Mouse (Mus musculus): ENCODE measurements around the gene Ccrl2. TPM values are rescaled to one million over a fixed set of nuclear protein-coding genes. Genes with fewer than 3 reads are reported as not detected.

The Ccrl2 gene
- polyA plus RNA-seq, 1 experiment from 2014 or later: 3.2 TPM

DNA sequence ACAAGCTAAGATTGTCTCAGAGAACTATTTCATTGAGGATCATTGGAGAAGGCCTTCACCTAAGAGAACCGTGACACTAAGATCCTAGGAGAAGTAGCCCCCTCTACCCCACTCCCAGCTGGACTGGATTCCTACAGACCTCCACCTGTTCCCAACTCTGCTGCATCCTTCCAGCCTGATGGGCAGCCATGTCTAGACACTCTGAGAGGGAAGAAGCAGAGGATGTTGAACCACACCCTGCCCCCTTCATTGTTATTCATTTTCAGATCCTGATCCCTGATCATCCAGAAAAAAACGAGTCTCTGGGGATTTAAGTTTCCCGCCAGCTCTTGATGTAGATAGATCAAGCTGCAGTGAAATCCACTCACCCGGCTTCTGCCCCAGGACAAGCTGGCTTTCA, 15.7 kb upstream of the Ccrl2 start:
- H3K27me3 ChIP-seq (ENCODE audit: control insufficient read depth, insufficient read depth, low read length): no peaks in the 10 kb centered on the region
- H3K4me2 ChIP-seq (ENCODE audit: low read depth, low read length): no peak overlapping the region
- no peaks in the 10 kb centered on the region for H3K36me3 ChIP-seq (ENCODE audit: control insufficient read depth, insufficient read depth, low read length)
- no peak overlapping the region for H3K27ac ChIP-seq (ENCODE audit: low read length)
- H3K4me3 ChIP-seq (replicated peaks; ENCODE audit: low read length): no peak overlapping the region
- H3K9me3 ChIP-seq (replicated peaks; ENCODE audit: control insufficient read depth, low read length): peaks cover 9% of the 10 kb centered on the region; the same call in 1 of the 2 replicates
- H3K4me1 ChIP-seq (ENCODE audit: control insufficient read depth, insufficient read depth, low read length): no peaks in the 10 kb centered on the region
- H3K9ac ChIP-seq (ENCODE audit: low read length): no peak overlapping the region
- ATAC-seq (ENCODE audit: insufficient read depth, low FRiP score): no peak
- WGBS: 77% methylated on average over 4 of the region's 4 CpGs

GRCm38 (mm10) chr9:111072175-111072574, 14.9 kb upstream of the Ccrl2 start:
- Histone ChIP-seq H3K36me3 (ENCODE audit: control insufficient read depth, insufficient read depth, low read length) (no peaks in the 10 kb centered on the region), H3K9me3 (replicated peaks; ENCODE audit: control insufficient read depth, low read length) (peaks cover 9% of the 10 kb centered on the region; the same call in 1 of the 2 replicates), H3K4me3 (replicated peaks; ENCODE audit: low read length) (no peak overlapping the region), H3K27ac (ENCODE audit: low read length) (no peak overlapping the region), H3K4me2 (ENCODE audit: low read depth, low read length) (no peak overlapping the region), H3K4me1 (ENCODE audit: control insufficient read depth, insufficient read depth, low read length) (no peaks in the 10 kb centered on the region), H3K27me3 (ENCODE audit: control insufficient read depth, insufficient read depth, low read length) (no peaks in the 10 kb centered on the region), H3K9ac (ENCODE audit: low read length) (no peak overlapping the region)
- 49% methylated on average over 7 of the region's 7 CpGs for WGBS
- ATAC-seq (ENCODE audit: insufficient read depth, low FRiP score): no peak

DNA sequence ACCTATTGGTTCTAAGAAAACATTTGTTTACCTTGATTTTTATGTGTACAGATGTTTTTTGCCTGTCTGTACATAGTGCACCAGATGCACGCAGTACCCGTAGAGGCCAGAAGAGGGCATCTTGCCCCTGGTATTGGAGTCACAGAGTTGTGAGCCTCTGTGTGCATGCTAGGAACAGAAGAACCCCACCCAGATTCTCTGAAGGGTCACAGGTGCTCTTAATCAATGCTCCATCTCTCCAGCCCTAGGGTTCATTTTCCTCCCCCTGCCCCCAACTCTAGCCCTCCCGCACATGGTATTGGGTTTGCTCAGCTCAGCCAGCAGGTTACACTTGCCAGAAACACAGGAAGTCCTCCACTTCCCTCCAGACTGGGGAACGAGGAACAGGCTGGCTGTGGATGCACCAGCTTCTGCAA, 13.2 kb upstream of the Ccrl2 start:
- Histone ChIP-seq H3K4me2 (ENCODE audit: low read depth, low read length) (no peak overlapping the region), H3K27ac (ENCODE audit: low read length) (no peak overlapping the region), H3K4me3 (replicated peaks; ENCODE audit: low read length) (no peak overlapping the region), H3K27me3 (ENCODE audit: control insufficient read depth, insufficient read depth, low read length) (no peaks in the 10 kb centered on the region), H3K36me3 (ENCODE audit: control insufficient read depth, insufficient read depth, low read length) (no peaks in the 10 kb centered on the region), H3K9ac (ENCODE audit: low read length) (no peak overlapping the region), H3K9me3 (replicated peaks; ENCODE audit: control insufficient read depth, low read length) (peaks cover 9% of the 10 kb centered on the region; the same call in 1 of the 2 replicates), H3K4me1 (ENCODE audit: control insufficient read depth, insufficient read depth, low read length) (no peaks in the 10 kb centered on the region)
- ATAC-seq (ENCODE audit: insufficient read depth, low FRiP score): no peak
- 27% methylated on average over 4 of the region's 4 CpGs for WGBS

DNA sequence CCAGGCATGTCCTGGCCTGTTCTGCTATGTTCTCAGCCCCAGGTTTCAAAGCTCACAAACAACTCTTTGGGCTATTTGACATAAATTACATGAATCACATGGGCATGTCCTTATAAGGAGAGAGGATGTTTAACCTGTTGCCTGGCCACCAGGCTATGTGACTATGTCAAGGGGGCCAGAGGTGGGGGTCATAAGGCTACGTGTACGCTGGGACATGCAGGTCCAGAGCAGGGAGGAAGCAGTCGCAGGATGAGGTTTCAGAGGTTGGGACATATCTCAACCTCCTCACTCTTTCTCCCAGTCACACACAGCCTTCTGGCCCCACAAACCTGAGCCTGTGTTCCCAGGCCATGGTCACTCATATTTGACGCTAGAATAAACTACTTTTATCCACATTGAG, 9.7 kb upstream of the Ccrl2 start:
- Histone ChIP-seq H3K9me3 (replicated peaks; ENCODE audit: control insufficient read depth, low read length) (no peaks in the 10 kb centered on the region), H3K27me3 (ENCODE audit: control insufficient read depth, insufficient read depth, low read length) (no peaks in the 10 kb centered on the region), H3K9ac (ENCODE audit: low read length) (no peak overlapping the region), H3K27ac (ENCODE audit: low read length) (no peak overlapping the region), H3K36me3 (ENCODE audit: control insufficient read depth, insufficient read depth, low read length) (no peaks in the 10 kb centered on the region), H3K4me1 (ENCODE audit: control insufficient read depth, insufficient read depth, low read length) (no peaks in the 10 kb centered on the region), H3K4me3 (replicated peaks; ENCODE audit: low read length) (no peak overlapping the region), H3K4me2 (ENCODE audit: low read depth, low read length) (no peak overlapping the region)
- no peak for ATAC-seq (ENCODE audit: insufficient read depth, low FRiP score)
- 66% methylated on average over 4 of the region's 4 CpGs for WGBS

GRCm38 (mm10) chr9:111062840-111063239, 5.5 kb upstream of the Ccrl2 start:
- Histone ChIP-seq H3K4me3 (replicated peaks; ENCODE audit: low read length) (no peak overlapping the region), H3K9ac (ENCODE audit: low read length) (no peak overlapping the region), H3K4me1 (ENCODE audit: control insufficient read depth, insufficient read depth, low read length) (no peaks in the 10 kb centered on the region), H3K4me2 (ENCODE audit: low read depth, low read length) (no peak overlapping the region), H3K36me3 (ENCODE audit: control insufficient read depth, insufficient read depth, low read length) (no peaks in the 10 kb centered on the region), H3K27me3 (ENCODE audit: control insufficient read depth, insufficient read depth, low read length) (no peaks in the 10 kb centered on the region), H3K9me3 (replicated peaks; ENCODE audit: control insufficient read depth, low read length) (no peaks in the 10 kb centered on the region), H3K27ac (ENCODE audit: low read length) (no peak overlapping the region)
- no peak for ATAC-seq (ENCODE audit: insufficient read depth, low FRiP score)
- 69% methylated on average over 5 of the region's 5 CpGs for WGBS

GRCm38 (mm10) chr9:111058943-111059556, 1.7 kb upstream of the Ccrl2 start:
- H3K36me3 ChIP-seq (ENCODE audit: control insufficient read depth, insufficient read depth, low read length): no peaks in the 10 kb centered on the region
- H3K27me3 ChIP-seq (ENCODE audit: control insufficient read depth, insufficient read depth, low read length): no peaks in the 10 kb centered on the region
- 51% methylated on average over 10 of the region's 10 CpGs for WGBS
- H3K4me3 ChIP-seq (replicated peaks; ENCODE audit: low read length): no peak overlapping the region
- no peak overlapping the region for H3K4me2 ChIP-seq (ENCODE audit: low read depth, low read length)
- no peak overlapping the region for H3K9ac ChIP-seq (ENCODE audit: low read length)
- no peak overlapping the region for H3K27ac ChIP-seq (ENCODE audit: low read length)
- H3K9me3 ChIP-seq (replicated peaks; ENCODE audit: control insufficient read depth, low read length): no peaks in the 10 kb centered on the region
- peaks cover 22% of the 10 kb centered on the region for H3K4me1 ChIP-seq (ENCODE audit: control insufficient read depth, insufficient read depth, low read length)
- no peak for ATAC-seq (ENCODE audit: insufficient read depth, low FRiP score)

DNA sequence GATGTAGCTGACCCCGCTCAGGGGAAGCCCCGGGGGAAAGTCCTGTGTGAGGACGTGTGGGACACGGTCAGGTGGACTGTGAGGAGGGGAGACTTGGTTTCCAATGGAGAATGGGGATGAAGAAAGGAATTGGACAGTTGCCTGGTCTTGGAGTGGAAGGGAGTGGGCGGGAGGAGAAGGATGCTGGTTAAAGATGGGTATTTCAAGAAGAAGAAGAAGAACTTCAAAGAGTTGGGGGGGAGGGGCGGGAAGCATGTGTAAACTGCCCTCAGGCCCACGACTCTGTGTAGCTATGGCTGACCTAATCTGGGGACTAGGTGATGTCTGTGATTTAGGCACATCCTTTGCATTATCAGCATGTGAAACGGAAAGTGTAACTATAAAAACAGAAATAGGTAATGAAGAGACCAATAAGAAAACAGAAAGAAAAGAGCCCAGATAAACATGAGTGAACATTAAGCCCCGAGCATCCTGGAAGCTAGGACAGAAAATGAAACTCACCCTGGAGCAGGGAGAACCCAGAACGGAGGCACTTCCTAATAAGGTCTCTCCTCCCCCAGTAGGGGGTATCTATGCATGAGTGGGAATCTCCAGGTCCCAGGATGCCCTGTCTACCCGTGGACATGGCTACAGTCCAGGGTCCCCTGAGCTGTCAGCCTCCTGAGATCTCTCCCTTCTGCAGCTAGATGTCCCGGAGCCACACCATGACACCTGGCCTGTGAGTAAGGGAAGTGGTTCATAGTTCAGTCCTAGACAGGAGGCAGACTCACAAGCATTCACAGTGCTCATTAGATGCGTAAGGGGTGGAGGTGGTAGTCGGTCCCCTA, 438 bp upstream of the Ccrl2 start:
- Histone ChIP-seq H3K27ac (ENCODE audit: low read length) (peak overlapping the region; percentile 45; the same call in 1 of the 2 replicates), H3K36me3 (ENCODE audit: control insufficient read depth, insufficient read depth, low read length) (no peaks in the 10 kb centered on the region), H3K4me1 (ENCODE audit: control insufficient read depth, insufficient read depth, low read length) (peaks cover 22% of the 10 kb centered on the region), H3K9ac (ENCODE audit: low read length) (no peak overlapping the region; the same call in 1 of the 2 replicates), H3K27me3 (ENCODE audit: control insufficient read depth, insufficient read depth, low read length) (no peaks in the 10 kb centered on the region), H3K9me3 (replicated peaks; ENCODE audit: control insufficient read depth, low read length) (no peaks in the 10 kb centered on the region), H3K4me2 (ENCODE audit: low read depth, low read length) (peak overlapping the region; percentile 92), H3K4me3 (replicated peaks; ENCODE audit: low read length) (peak overlapping the region; percentile 58)
- WGBS: 52% methylated on average over 14 of the region's 14 CpGs
- peak; percentile 48; the same call in 1 of the 2 replicates for ATAC-seq (ENCODE audit: insufficient read depth, low FRiP score)

DNA sequence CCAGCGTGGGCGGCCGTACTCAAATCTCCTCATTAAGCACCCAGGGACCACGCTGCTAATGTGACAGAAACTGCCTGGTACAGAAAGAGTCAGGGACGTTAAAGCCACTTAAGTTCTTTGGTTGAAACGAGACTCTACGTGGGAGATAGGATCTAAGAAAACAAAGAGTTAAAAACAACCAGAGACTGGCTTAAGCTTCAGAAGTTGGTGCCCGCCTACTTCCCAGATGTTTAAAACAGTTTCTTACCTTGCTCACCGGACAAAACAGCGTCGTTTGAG, 861 bp downstream of the Ccrl2 start:
- H3K27me3 ChIP-seq (ENCODE audit: control insufficient read depth, insufficient read depth, low read length): no peaks in the 10 kb centered on the region
- no peaks in the 10 kb centered on the region for H3K36me3 ChIP-seq (ENCODE audit: control insufficient read depth, insufficient read depth, low read length)
- peak overlapping the region; percentile 58 for H3K4me3 ChIP-seq (replicated peaks; ENCODE audit: low read length)
- no peaks in the 10 kb centered on the region for H3K9me3 ChIP-seq (replicated peaks; ENCODE audit: control insufficient read depth, low read length)
- H3K27ac ChIP-seq (ENCODE audit: low read length): peak overlapping the region; percentile 45; the same call in 1 of the 2 replicates
- H3K9ac ChIP-seq (ENCODE audit: low read length): peak overlapping the region; percentile 71
- ATAC-seq (ENCODE audit: insufficient read depth, low FRiP score): no peak
- WGBS: 4% methylated on average over 11 of the region's 11 CpGs
- H3K4me2 ChIP-seq (ENCODE audit: low read depth, low read length): peak overlapping the region; percentile 92
- H3K4me1 ChIP-seq (ENCODE audit: control insufficient read depth, insufficient read depth, low read length): peaks cover 22% of the 10 kb centered on the region

DNA sequence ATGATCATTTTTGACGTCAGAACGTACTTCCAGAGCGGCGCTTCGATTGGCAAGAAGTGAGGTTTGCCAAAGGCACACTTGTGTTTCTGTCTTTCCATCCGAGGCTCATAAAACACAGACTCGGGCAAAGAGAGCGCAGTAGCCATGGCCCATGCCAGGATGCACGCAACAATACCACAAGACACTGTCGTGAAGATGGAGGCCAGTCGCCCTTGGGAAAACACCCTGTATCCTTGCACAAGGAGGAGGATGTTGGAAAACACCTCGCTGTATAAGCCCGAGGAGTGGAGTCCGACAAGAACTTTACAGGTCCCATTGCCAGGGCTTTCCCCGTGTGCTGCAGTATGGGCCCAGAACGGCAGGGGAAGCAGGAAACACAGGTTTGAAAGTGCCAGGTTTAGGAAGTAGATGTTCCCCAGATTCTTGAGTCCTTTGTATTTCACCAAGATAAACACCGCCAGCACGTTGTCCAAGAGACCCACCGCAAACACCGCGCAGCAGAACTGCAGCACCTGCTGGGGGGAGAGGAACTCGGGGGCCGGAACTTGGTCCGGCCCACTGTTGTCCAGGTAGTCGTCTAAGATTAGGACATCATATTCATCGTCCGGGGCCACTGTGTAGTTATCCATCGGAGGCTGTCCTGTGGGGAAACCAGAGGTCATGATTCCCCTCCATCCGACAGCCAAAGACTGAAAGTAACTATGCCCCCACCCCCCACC, 1.4 kb downstream of the Ccrl2 start:
- H3K9me3 ChIP-seq (replicated peaks; ENCODE audit: control insufficient read depth, low read length): no peaks in the 10 kb centered on the region
- peak overlapping the region; percentile 71 for H3K9ac ChIP-seq (ENCODE audit: low read length)
- no peak for ATAC-seq (ENCODE audit: insufficient read depth, low FRiP score)
- 47% methylated on average over 29 of the region's 29 CpGs for WGBS
- H3K36me3 ChIP-seq (ENCODE audit: control insufficient read depth, insufficient read depth, low read length): no peaks in the 10 kb centered on the region
- peak overlapping the region; percentile 92 for H3K4me2 ChIP-seq (ENCODE audit: low read depth, low read length)
- H3K4me3 ChIP-seq (replicated peaks; ENCODE audit: low read length): peak overlapping the region; percentile 58
- H3K4me1 ChIP-seq (ENCODE audit: control insufficient read depth, insufficient read depth, low read length): peaks cover 22% of the 10 kb centered on the region
- H3K27ac ChIP-seq (ENCODE audit: low read length): 0 out of 2 replicates have a peak overlapping the region, but pooled peaks have one; percentile 45
- no peaks in the 10 kb centered on the region for H3K27me3 ChIP-seq (ENCODE audit: control insufficient read depth, insufficient read depth, low read length)

Measured in stomach, embryonic 16.5 days (tissue).